Mouse (Mus musculus) midbrain, embryonic 13.5 days (tissue): ENCODE measurements around the gene Itgb3. TPM values are rescaled to one million over a fixed set of nuclear protein-coding genes. Genes with fewer than 3 reads are reported as not detected.

Experiments
- ATAC-seq: fragments of 200-750 bp; cut with Nextera tagmentation; 2 replicates; pipeline ENCODE4 v1.8.0; 2017; ENCODE audit warnings: mild to moderate bottlenecking, moderate TSS enrichment, moderate library complexity
- H3K27ac ChIP-seq: fragments of 300-500 bp; sonication (generic); 2 replicates; pipeline ENCODE4 v1.5.1; 2015; ENCODE audit warnings: inconsistent platforms, mild to moderate bottlenecking, moderate library complexity
- H3K27me3 ChIP-seq: fragments of 300-500 bp; sonication (generic); 2 replicates; pipeline ENCODE4 v1.6.1; 2015; ENCODE audit warnings: mild to moderate bottlenecking, inconsistent platforms
- H3K36me3 ChIP-seq: fragments of 300-500 bp; sonication (generic); 2 replicates; pipeline ENCODE4 v1.6.1; 2015; ENCODE audit warnings: mild to moderate bottlenecking, inconsistent platforms
- H3K4me1 ChIP-seq: fragments of 300-500 bp; sonication (generic); replicated peaks from 2 replicates; pipeline ENCODE4 v1.6.1; 2015; ENCODE audit warnings: inconsistent platforms
- H3K4me2 ChIP-seq: fragments of 300-500 bp; sonication (generic); replicated peaks from 2 replicates; pipeline ENCODE4 v1.6.1; 2015; ENCODE audit warnings: moderate library complexity, mild to moderate bottlenecking, inconsistent platforms
- H3K4me3 ChIP-seq: fragments of 300-500 bp; sonication (generic); replicated peaks from 2 replicates; pipeline ENCODE4 v1.5.1; 2015; ENCODE audit warnings: mild to moderate bottlenecking, inconsistent platforms
- H3K9ac ChIP-seq: fragments of 300-500 bp; sonication (generic); replicated peaks from 2 replicates; pipeline ENCODE4 v1.6.1; 2015; ENCODE audit warnings: mild to moderate bottlenecking, inconsistent platforms
- H3K9me3 ChIP-seq: fragments of 300-500 bp; sonication (generic); 2 replicates; pipeline ENCODE4 v1.6.1; 2016; ENCODE audit warnings: mild to moderate bottlenecking, inconsistent platforms
- WGBS: fragments of 180-500 bp; shearing (Covaris S2); methylation state at CpG from one replicate; pipeline ENCODE4 v1.1.7; 2015; 5-methylcytosine and 5-hydroxymethylcytosine counted together
- polyA plus RNA-seq: library from polyadenylated mRNA; unstranded; fragments of >200 nt; fragmentation: Nextera tagmentation; extraction: Ambion mirVana; gene quantifications from 2 replicates; pipeline ENCODE4 v1.2.1, GENCODE M21; 2015

The Itgb3 gene
- polyA plus RNA-seq, 1 experiment from 2014 or later, result 0.98 TPM

DNA sequence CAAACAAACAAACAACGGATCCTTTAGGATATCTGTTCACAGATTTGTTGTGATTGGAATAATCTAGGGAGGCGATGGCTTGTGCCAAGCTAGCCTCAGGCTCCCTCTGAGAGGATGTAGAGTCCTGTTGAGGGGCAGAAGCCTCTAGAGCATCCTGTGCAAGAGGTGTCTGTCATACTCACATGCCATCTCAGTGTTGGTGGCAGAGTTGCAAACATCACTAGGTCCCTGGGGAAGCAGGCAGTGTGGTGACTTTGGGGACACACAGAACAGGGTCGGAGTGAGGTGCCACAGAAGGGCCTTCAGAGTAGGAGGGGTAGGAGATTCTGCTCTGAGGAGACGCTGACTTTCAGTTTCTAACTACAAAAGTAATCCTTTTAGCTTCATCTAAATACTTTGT, 1.9 kb downstream of the Itgb3 start:
- H3K4me2 ChIP-seq, result no peak overlapping the region
- WGBS, result 51% methylated on average over 4 of the region's 4 CpGs
- peaks cover 43% of the 10 kb centered on the region for H3K27me3 ChIP-seq
- no peaks in the 10 kb centered on the region for H3K9me3 ChIP-seq
- no peak overlapping the region for H3K4me3 ChIP-seq
- no peak overlapping the region for H3K9ac ChIP-seq
- ATAC-seq, result no peak
- H3K27ac ChIP-seq, result no peak overlapping the region
- no peaks in the 10 kb centered on the region for H3K36me3 ChIP-seq
- peaks cover 10% of the 10 kb centered on the region; the same call in 1 of the 2 replicates for H3K4me1 ChIP-seq

DNA sequence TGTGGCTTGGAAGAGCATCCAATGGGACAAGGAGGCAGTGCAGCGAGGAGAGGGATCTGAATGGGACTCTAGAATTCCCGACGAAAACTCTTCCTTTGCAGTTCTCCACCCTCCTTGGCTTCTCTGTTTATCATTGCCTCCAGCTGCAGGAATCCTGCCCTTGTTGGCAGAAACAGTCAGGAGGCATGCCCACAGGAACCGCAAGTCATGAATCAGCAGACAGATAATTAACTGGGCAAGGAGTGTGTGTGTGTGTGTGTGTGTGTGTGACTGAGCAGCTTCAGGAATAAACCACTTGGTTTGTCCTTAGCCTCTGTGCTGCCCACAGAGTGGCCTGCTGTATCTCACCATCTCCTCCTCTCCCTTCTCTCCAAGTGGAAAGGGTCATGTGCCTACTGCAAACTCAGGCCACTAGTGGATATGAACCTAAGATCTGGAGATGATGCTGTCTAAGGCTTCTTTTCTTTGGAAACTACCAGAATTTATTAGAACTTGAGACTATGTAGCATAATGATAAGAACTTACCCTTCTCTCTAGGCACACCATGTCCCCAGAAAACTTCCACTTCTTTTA, 3.9 kb downstream of the Itgb3 start:
- Histone ChIP-seq H3K36me3 (no peaks in the 10 kb centered on the region), H3K27me3 (peaks cover 33% of the 10 kb centered on the region), H3K9ac (no peak overlapping the region), H3K4me3 (no peak overlapping the region), H3K4me2 (no peak overlapping the region), H3K9me3 (no peaks in the 10 kb centered on the region), H3K4me1 (peaks cover 10% of the 10 kb centered on the region; the same call in 1 of the 2 replicates), H3K27ac (no peak overlapping the region)
- no peak for ATAC-seq
- WGBS, result 43% methylated on average over 4 of the region's 4 CpGs

DNA sequence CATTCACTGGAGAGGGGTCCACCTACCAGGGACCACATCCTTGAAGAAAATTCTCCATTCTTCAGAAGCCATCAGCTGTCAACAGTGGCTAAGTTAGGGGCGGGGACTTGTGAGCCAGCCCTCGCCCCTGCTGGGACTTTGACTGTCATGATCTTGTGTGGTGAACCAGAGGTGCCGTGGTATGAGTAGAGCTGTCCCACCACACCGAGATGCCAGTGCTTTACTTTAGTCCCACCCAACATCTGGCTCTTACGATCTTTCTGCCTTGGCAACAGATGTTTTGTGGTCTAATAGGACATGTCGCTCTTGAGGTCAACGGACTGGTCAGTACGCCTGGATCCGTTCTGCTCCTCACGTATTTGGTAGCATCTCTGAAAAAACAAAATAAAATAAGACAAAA, 5.8 kb downstream of the Itgb3 start:
- Histone ChIP-seq H3K4me3 (no peak overlapping the region), H3K4me1 (no peaks in the 10 kb centered on the region), H3K27ac (no peak overlapping the region), H3K4me2 (no peak overlapping the region), H3K9me3 (no peaks in the 10 kb centered on the region), H3K9ac (no peak overlapping the region), H3K36me3 (no peaks in the 10 kb centered on the region), H3K27me3 (peaks cover 27% of the 10 kb centered on the region)
- no peak for ATAC-seq
- 84% methylated on average over 10 of the region's 10 CpGs for WGBS

DNA sequence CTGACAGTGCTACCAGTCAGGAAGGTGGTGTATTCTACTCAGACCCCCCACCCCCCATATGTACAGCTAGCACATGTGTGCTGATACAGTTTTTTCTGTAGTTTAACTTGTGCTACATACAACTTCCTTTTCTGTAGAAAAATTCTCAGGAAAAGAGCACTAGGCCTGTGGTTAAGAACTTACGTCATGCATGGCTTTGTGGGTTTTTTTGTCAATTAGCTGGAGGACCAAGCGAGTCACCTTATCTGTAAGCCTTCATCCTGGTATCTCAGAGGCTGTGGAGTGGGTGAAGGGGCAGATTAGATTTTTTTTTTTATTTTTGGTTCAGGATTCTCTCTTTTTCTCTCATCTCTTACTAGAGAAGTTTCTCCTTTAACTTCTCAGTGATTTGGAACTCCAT, 6.3 kb downstream of the Itgb3 start:
- WGBS, result 86% methylated on average over 2 of the region's 2 CpGs
- no peak overlapping the region for H3K4me2 ChIP-seq
- no peak overlapping the region for H3K4me3 ChIP-seq
- H3K27me3 ChIP-seq, result peaks cover 21% of the 10 kb centered on the region
- no peak for ATAC-seq
- no peak overlapping the region for H3K27ac ChIP-seq
- no peak overlapping the region for H3K9ac ChIP-seq
- H3K4me1 ChIP-seq, result peaks cover under 1% of the 10 kb centered on the region; the same call in 1 of the 2 replicates
- no peaks in the 10 kb centered on the region for H3K9me3 ChIP-seq
- no peaks in the 10 kb centered on the region for H3K36me3 ChIP-seq

DNA sequence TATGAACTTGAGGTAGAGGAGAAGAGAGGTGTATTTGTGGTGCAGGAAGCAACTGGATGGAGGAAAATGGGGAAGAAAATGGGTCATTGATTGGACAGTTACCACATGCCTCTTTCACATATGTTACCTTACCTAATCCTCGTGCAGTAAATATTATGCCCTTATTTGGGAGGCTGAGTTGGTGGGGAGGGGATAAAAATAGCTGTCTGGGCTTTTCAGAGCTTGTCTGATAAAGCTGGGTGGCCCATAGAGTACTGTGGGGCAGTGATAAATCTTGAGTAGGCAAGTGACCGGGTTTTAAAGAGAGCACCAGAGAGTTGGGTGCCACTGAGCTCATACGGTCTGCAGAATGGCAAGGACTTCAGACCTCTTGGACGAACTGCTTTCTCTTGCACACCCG, 8.4 kb downstream of the Itgb3 start:
- Histone ChIP-seq H3K27ac (no peak overlapping the region), H3K36me3 (no peaks in the 10 kb centered on the region), H3K4me1 (peaks cover 9% of the 10 kb centered on the region), H3K9ac (no peak overlapping the region), H3K9me3 (no peaks in the 10 kb centered on the region), H3K4me3 (no peak overlapping the region), H3K4me2 (no peak overlapping the region), H3K27me3 (0 out of 2 replicates have a peak, but pooled peaks cover 2% of the 10 kb centered on the region)
- WGBS, result 85% methylated on average over 5 of the region's 5 CpGs
- no peak for ATAC-seq

DNA sequence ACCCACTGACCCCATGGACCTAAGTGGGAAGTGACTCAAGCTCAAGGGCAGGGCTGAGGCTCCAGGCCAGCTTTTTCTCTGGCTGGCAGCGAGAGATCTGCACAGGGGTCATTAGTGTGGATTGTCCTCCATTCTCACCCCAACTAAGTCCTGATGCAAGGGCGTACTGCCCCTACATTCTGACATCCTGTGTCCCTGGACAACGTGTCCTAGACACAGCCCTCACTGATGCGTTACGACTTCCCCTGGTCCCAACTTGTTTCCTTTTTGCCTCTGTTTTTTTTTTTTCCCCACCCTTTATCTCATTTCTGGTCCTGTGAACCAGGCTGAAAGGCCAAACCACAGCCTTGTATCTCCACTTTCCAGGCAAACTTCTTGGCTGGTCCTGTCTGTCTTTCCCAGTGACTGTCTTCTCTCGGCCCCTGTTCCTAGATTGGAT, 10.9 kb downstream of the Itgb3 start:
- H3K4me1 ChIP-seq, result peaks cover 9% of the 10 kb centered on the region
- no peaks in the 10 kb centered on the region for H3K9me3 ChIP-seq
- no peak overlapping the region for H3K9ac ChIP-seq
- no peaks in the 10 kb centered on the region for H3K36me3 ChIP-seq
- H3K4me3 ChIP-seq, result no peak overlapping the region
- ATAC-seq, result no peak
- H3K27me3 ChIP-seq, result no peaks in the 10 kb centered on the region
- no peak overlapping the region for H3K4me2 ChIP-seq
- 73% methylated on average over 6 of the region's 6 CpGs for WGBS
- no peak overlapping the region for H3K27ac ChIP-seq

DNA sequence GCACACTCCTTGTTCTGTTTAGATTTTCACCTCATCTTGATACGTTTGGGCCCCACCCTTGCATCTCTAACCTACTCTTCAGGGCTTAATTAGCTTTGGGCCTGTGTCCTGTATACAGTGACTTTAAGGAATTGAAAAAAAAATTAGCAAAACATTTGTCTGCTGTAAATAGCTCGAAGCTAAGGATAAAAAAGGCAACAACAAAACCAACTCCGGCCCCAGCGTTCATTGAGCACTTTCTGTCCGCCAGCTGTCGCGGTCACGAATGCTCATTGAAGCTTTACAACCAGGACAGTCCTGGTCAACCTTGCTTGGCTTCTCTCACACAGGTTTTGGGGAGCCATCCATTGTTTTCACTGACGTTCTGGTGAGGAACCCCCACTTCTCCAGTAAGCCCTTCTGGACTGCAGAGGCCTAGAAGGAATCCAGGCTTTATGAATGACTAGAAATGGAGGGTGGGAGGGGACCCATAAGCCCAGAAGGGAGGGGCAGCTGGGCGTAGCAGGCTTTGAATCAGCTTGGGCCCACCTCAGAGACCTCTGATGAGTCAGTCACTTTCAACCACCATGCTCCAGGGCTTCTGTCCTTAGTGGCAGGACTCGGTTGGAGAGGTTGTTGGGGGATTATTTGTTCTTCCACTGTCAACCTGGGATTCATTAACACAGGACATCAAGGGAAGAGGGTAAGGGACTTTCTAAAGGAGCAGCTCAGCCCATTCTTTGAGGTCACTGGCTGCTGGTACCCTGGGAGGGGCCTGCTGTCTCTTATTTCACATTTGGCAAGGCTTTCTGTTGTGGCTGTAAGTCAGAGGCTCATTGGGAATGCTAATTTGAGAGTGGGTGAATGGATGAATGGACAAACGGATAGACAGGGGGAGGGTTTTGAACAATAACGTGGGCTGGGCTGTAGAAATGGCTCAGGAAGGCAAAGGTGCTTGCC, 11.6 kb downstream of the Itgb3 start:
- Histone ChIP-seq H3K4me2 (no peak overlapping the region), H3K9me3 (no peaks in the 10 kb centered on the region), H3K4me3 (no peak overlapping the region), H3K27me3 (no peaks in the 10 kb centered on the region), H3K4me1 (peaks cover 9% of the 10 kb centered on the region), H3K36me3 (no peaks in the 10 kb centered on the region), H3K9ac (no peak overlapping the region), H3K27ac (no peak overlapping the region)
- ATAC-seq, result no peak
- WGBS, result 43% methylated on average over 13 of the region's 13 CpGs

DNA sequence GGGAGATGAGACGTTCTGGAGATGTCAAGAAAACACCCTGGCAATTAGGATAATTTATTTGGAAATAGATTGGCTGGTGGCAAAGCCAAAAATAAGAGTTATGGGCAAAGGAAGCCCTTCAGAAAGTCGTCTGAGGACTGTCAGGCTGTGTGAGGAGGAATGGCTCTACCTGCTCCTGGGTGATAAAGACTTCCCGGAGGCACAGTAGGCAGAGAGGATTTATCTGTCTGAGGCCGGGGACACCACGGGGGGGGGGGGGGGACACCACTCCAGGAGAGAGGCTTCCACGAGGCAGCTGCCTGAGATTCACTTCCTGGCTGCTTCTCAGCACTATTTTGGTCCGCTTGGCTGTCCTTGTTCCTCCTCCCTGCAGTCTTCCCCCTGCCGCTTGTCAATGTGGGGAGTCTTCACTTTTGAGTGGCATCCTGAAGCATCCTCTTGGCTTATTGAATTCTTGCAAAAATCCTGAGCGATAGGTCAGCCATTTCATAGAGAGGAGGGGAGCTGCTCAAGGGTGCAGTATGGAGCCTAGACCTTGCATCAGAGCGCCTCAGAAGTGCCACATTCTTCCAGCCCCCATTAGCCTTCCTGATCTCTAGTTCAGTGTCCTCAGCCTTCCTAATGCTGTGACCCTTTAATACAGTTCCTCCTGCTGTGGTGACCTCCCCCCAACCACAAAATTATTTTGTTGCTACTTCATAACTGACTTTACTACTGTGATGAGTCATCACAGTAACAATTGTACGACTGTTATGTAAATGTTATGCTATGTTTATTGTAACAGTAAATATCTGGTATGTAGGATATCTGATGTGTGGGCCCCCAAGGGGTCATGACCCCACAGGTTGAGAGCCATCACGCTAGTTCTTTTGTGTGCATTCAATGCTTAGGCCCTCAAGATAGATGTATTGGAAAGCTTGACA, 14.5 kb downstream of the Itgb3 start:
- WGBS, result 42% methylated on average over 12 of the region's 12 CpGs
- H3K36me3 ChIP-seq, result no peaks in the 10 kb centered on the region
- no peaks in the 10 kb centered on the region for H3K9me3 ChIP-seq
- peaks cover 15% of the 10 kb centered on the region for H3K4me1 ChIP-seq
- ATAC-seq, result no peak
- H3K9ac ChIP-seq, result no peak overlapping the region
- H3K4me2 ChIP-seq, result no peak overlapping the region
- no peak overlapping the region for H3K27ac ChIP-seq
- H3K27me3 ChIP-seq, result no peaks in the 10 kb centered on the region
- H3K4me3 ChIP-seq, result no peak overlapping the region

DNA sequence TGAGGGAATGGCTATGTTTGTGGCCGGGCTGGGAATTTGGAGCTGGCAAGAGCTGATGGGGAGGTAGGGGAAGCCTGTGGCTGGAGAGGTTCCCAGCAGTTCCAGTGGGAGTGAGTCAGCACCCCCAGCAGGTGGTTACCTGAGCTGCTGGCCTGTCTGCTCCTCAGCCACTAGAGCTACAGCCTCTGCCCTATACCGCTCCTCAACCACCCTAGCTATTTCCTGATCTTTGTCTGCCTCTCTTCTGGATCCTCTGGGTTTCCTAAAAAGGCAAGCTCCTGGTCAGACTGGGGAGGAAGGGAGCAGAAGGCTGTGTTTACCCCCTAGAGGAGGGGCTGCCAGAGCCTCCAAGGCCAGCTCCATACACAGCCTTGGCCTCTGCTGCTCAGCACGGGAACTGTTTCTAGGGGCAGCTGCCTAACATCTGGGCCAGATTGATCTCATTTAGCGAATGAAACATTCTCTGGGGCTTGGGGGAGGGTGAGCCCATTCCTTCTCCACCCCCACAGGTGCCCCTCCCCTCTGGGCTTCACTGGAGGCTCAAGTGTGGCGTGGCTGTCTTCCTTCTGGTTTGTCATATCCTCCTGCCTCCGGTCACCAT, 17.1 kb downstream of the Itgb3 start:
- Histone ChIP-seq H3K4me3 (no peak overlapping the region), H3K27me3 (no peaks in the 10 kb centered on the region), H3K4me2 (no peak overlapping the region), H3K9me3 (no peaks in the 10 kb centered on the region), H3K27ac (no peak overlapping the region), H3K4me1 (peaks cover 6% of the 10 kb centered on the region), H3K9ac (no peak overlapping the region), H3K36me3 (no peaks in the 10 kb centered on the region)
- WGBS, result 43% methylated on average over 6 of the region's 6 CpGs
- peak; percentile 20; the same call in 1 of the 2 replicates for ATAC-seq

DNA sequence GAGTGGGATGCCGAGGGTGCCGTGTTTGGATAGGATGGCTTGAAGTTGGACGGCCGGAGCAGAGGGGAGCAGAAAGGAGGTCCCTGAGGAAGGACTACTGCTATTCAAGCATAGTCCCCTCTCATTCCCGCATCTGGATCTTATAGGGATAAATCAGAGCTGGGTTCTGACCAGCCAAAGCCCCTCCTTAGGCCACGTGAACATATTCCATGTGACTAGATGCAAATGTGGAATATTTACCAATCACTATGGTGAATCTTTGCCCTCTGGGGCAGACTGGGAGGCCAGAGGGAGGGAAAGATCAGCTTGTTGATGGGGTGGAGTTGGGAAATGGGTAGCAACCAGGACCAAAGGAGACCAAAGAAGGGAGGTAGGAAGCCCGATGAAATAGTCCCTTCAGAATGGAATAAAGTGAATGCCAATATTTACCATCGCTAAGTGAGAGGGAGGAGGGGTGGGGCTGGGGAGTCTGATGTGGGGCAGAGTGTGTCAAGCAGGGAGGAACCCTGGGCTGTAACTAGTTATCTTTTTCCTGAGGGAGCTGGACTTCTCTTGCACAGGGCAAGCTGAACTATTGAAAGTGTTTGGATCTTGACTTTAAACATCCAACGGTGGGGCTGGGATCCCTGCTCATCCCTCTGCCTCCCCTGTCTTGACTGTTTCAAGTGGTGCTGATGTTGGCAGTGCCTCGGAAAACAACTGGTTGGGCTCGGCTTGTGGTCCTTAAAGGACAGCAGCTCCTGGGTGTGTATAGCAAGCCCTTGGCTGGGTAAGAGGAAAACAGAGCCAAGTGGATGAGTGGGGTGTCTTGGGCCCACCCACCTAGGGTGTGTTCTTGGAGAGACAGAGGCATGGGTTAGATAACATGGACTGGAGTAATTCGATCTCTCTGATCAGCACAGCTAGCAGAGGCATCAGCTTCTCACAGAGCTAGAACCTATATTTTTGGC, 17.9 kb downstream of the Itgb3 start:
- Histone ChIP-seq H3K9ac (no peak overlapping the region), H3K27ac (no peak overlapping the region), H3K9me3 (no peaks in the 10 kb centered on the region), H3K4me1 (peaks cover 6% of the 10 kb centered on the region; the same call in 1 of the 2 replicates), H3K4me3 (no peak overlapping the region), H3K27me3 (no peaks in the 10 kb centered on the region), H3K4me2 (no peak overlapping the region), H3K36me3 (no peaks in the 10 kb centered on the region)
- WGBS, result 50% methylated on average over 12 of the region's 12 CpGs
- no peak for ATAC-seq

DNA sequence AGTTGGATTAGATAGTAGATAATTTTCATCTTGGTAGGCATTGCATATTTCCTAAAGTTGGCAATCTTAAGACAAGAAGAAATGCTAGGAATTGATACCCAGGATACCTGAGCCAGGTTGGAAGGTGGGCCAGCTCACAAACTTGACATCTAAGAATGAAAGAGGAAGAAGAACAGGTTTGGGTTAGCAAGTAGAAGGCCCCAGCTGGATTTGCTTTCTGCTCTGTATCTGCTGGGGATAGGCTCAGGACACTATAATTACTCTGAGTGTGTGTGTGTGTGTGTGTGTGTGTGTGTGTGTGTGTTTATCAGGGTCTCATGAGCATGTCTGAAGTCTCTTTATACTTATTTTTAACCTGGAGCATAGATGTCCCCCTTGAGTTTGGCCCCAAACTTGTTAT, 18.8 kb downstream of the Itgb3 start:
- no peak overlapping the region for H3K9ac ChIP-seq
- H3K27ac ChIP-seq, result no peak overlapping the region
- no peaks in the 10 kb centered on the region for H3K27me3 ChIP-seq
- H3K4me2 ChIP-seq, result no peak overlapping the region
- H3K36me3 ChIP-seq, result no peaks in the 10 kb centered on the region
- no peak for ATAC-seq
- H3K4me3 ChIP-seq, result no peak overlapping the region
- peaks cover 6% of the 10 kb centered on the region; the same call in 1 of the 2 replicates for H3K4me1 ChIP-seq
- no peaks in the 10 kb centered on the region for H3K9me3 ChIP-seq
